In genomic region chr5:9056020-9056660, GRCm38 (mm10) we compare ENCODE assay signal across 10 mouse cellular contexts. TPM values are rescaled to one million over a fixed set of nuclear protein-coding genes. Genes with fewer than 3 reads are reported as not detected.
DNase-seq lines count a peak whose midpoint lies in the region; ATAC-seq and TF ChIP-seq lines count a peak whose summit lies in the region.
"Had no signal": no experiment of that assay in that cellular context is flagged by ENCODE, and none has a peak within 500 bp of the region (broad histone marks: within the 10 kb centered on the region; RNA-seq: fewer than 3 reads in every experiment).

No protein-coding gene starts in this region.

- H3K4me1 ChIP-seq in kidney, embryonic 16.5 days (ENCODE audit: insufficient read depth, low read length) = no peaks in the 10 kb centered on the region
- H3K4me1 ChIP-seq in liver, adult 2 months (ENCODE audit: control insufficient read depth, insufficient read depth, low read length) = peaks cover 4% of the 10 kb centered on the region; the same call in 1 of the 2 replicates
- H3K4me1 ChIP-seq in neural tube, embryonic 12.5 days = no peaks in the 10 kb centered on the region
- no peaks in the 10 kb centered on the region for H3K4me1 ChIP-seq in thymus, adult 2 months (replicated peaks; ENCODE audit: control insufficient read depth, insufficient read depth, low read length)
- H3K4me1 ChIP-seq: embryonic facial prominence, embryonic 15.5 days had no signal

- H3K4me3 ChIP-seq in kidney, embryonic 16.5 days (ENCODE audit: low read length) = no peak overlapping the region
- H3K4me3 ChIP-seq in liver, adult 2 months (ENCODE audit: insufficient read depth, low read depth, low read length) = no peak overlapping the region
- no peak overlapping the region for H3K4me3 ChIP-seq in neural tube, embryonic 12.5 days
- no peak overlapping the region for H3K4me3 ChIP-seq in thymus, adult 2 months (ENCODE audit: control insufficient read depth, insufficient read depth, low read length)
- H3K4me3 ChIP-seq: embryonic facial prominence, embryonic 15.5 days; myocyte had no signal

- ATAC-seq in kidney, embryonic 16.5 days (ENCODE audit: low FRiP score, low TSS enrichment) = peak; percentile 69; the same call in 1 of the 2 replicates
- peak; percentile 70; the same call in 1 of the 2 replicates for ATAC-seq in neural tube, embryonic 12.5 days (ENCODE audit: low FRiP score, low read depth)

- 30% methylated on average over 3 of the region's 3 CpGs for WGBS in kidney, embryonic 16.5 days
- 12% methylated on average over 3 of the region's 3 CpGs for WGBS in liver, adult 2 months
- 38% methylated on average over 3 of the region's 3 CpGs for WGBS in neural tube, embryonic 12.5 days
- WGBS in thymus, adult 2 months = 28% methylated on average over 3 of the region's 3 CpGs

- H3K9me3 ChIP-seq in kidney, embryonic 16.5 days (ENCODE audit: low read length) = no peaks in the 10 kb centered on the region
- H3K9me3 ChIP-seq in neural tube, embryonic 12.5 days = no peaks in the 10 kb centered on the region
- H3K9me3 ChIP-seq: embryonic facial prominence, embryonic 15.5 days had no signal

- no peaks in the 10 kb centered on the region for H3K27me3 ChIP-seq in kidney, embryonic 16.5 days (ENCODE audit: insufficient read depth, low read length)
- no peaks in the 10 kb centered on the region for H3K27me3 ChIP-seq in liver, adult 2 months (ENCODE audit: control insufficient read depth, insufficient read depth, low read length)
- H3K27me3 ChIP-seq in neural tube, embryonic 12.5 days (replicated peaks) = no peaks in the 10 kb centered on the region
- H3K27me3 ChIP-seq in thymus, adult 2 months (ENCODE audit: control insufficient read depth, insufficient read depth, low read length) = no peaks in the 10 kb centered on the region
- H3K27me3 ChIP-seq: embryonic facial prominence, embryonic 15.5 days had no signal

- H3K9ac ChIP-seq in kidney, embryonic 16.5 days (replicated peaks; ENCODE audit: low read length) = no peak overlapping the region
- no peak overlapping the region for H3K9ac ChIP-seq in liver, adult 2 months (ENCODE audit: low read depth, low read length)
- H3K9ac ChIP-seq in neural tube, embryonic 12.5 days = no peak overlapping the region
- H3K9ac ChIP-seq: embryonic facial prominence, embryonic 15.5 days had no signal

- peak; percentile 72 for DNase-seq in urinary bladder, postnatal 14 days (ENCODE audit: low spot score)
- DNase-seq in urinary bladder, postnatal 10 days (ENCODE audit: low spot score) = no peak
- peak; percentile 83 to 84 for DNase-seq in cerebellum, postnatal 10 days
- peak; percentile 53 for DNase-seq in gastrocnemius, postnatal 10 days
- DNase-seq in liver, adult 2 months (ENCODE audit: extremely low read depth, low read depth, low spot score) = peak; percentile 83
- DNase-seq in thymus, adult 2 months = peak; percentile 71

- H3K27ac ChIP-seq in kidney, embryonic 16.5 days (ENCODE audit: low read length) = no peak overlapping the region
- peak overlapping the region; percentile 46; the same call in 1 of the 2 replicates for H3K27ac ChIP-seq in liver, adult 2 months (replicated peaks; ENCODE audit: insufficient read depth, low read depth, low read length)
- no peak overlapping the region for H3K27ac ChIP-seq in neural tube, embryonic 12.5 days
- no peak overlapping the region for H3K27ac ChIP-seq in thymus, adult 2 months (ENCODE audit: control insufficient read depth, insufficient read depth, low read length)
- H3K27ac ChIP-seq: embryonic facial prominence, embryonic 15.5 days had no signal

- TF ChIP-seq POLR2A in liver, adult 2 months (IDR thresholded peaks at IDR 0.05; ENCODE audit: extremely low read depth, insufficient read depth, low read length) = no peak
- TF ChIP-seq POLR2A in thymus, adult 2 months (IDR thresholded peaks at IDR 0.05; ENCODE audit: control insufficient read depth, extremely low read depth, insufficient read depth, low read length, poor library complexity) = no peak

- no peaks in the 10 kb centered on the region for H3K79me2 ChIP-seq in liver, adult 2 months (ENCODE audit: control insufficient read depth, insufficient read depth, low read length)

- H3K4me2 ChIP-seq in kidney, embryonic 16.5 days (replicated peaks; ENCODE audit: low read depth, low read length) = no peak overlapping the region
- H3K4me2 ChIP-seq in neural tube, embryonic 12.5 days (replicated peaks) = no peak overlapping the region
- H3K4me2 ChIP-seq: embryonic facial prominence, embryonic 15.5 days had no signal

- TF ChIP-seq CTCF in liver, adult 2 months (IDR thresholded peaks at IDR 0.05; ENCODE audit: low read depth, low read length) = peak; percentile 43; the same call in 1 of the 2 replicates
- no peak for TF ChIP-seq CTCF in thymus, adult 2 months (IDR thresholded peaks at IDR 0.05; ENCODE audit: borderline replicate concordance, control insufficient read depth, extremely low read depth, insufficient read depth, low read length, poor library complexity)

- no peaks in the 10 kb centered on the region for H3K36me3 ChIP-seq in kidney, embryonic 16.5 days (ENCODE audit: insufficient read depth, low read length)
- no peaks in the 10 kb centered on the region for H3K36me3 ChIP-seq in liver, adult 2 months (ENCODE audit: control insufficient read depth, insufficient read depth, low read length)
- H3K36me3 ChIP-seq in neural tube, embryonic 12.5 days = no peaks in the 10 kb centered on the region
- H3K36me3 ChIP-seq in thymus, adult 2 months (ENCODE audit: control insufficient read depth, insufficient read depth, low read length) = no peaks in the 10 kb centered on the region
- H3K36me3 ChIP-seq: embryonic facial prominence, embryonic 15.5 days had no signal

RNA-seq across cellular contexts. Expression of gene Tmem243, which starts 44.3 kb away (rescaled TPM):
- 1 to 10 TPM; 4.4 to 4.9 TPM for total RNA-seq in gastrocnemius, postnatal 10 days (2021)
- polyA plus RNA-seq in kidney, embryonic 16.5 days (2015; fragmentation: Nextera tagmentation; extraction: Ambion mirVana) = 11.6 and 18.6 TPM in 2 replicates
- total RNA-seq in liver, adult 2 months (2014; rRNA removed) = 79.5 and 96.6 TPM in 2 replicates
- polyA plus RNA-seq in liver, adult 2 months (2012; rRNA removed) = 62.1 and 73.2 TPM in 2 replicates
- polyA plus RNA-seq in neural tube, embryonic 12.5 days (2016; fragmentation: Nextera tagmentation; extraction: Ambion mirVana) = 19.2 and 21.0 TPM in 2 replicates
- polyA plus RNA-seq in thymus, adult 2 months (2012; rRNA removed) = 12.6 and 12.8 TPM in 2 replicates

RNA-seq across cellular contexts. Expression of gene Crot, which starts 59.0 kb away (rescaled TPM):
- total RNA-seq in gastrocnemius, postnatal 10 days (2021) = 10 to 100 TPM; 27.0 to 27.9 TPM
- polyA plus RNA-seq in kidney, embryonic 16.5 days (2015; fragmentation: Nextera tagmentation; extraction: Ambion mirVana) = 52.6 and 57.5 TPM in 2 replicates
- 480 and 523 TPM in 2 replicates for total RNA-seq in liver, adult 2 months (2014; rRNA removed)
- 152 and 154 TPM in 2 replicates for polyA plus RNA-seq in liver, adult 2 months (2012; rRNA removed)
- 28.1 and 33.1 TPM in 2 replicates for polyA plus RNA-seq in neural tube, embryonic 12.5 days (2016; fragmentation: Nextera tagmentation; extraction: Ambion mirVana)
- polyA plus RNA-seq in thymus, adult 2 months (2012; rRNA removed) = 12.3 and 14.3 TPM in 2 replicates
